Mouse (Mus musculus): Measurements from ENCODE around the gene Tspan7. TPM values are rescaled to one million over a fixed set of nuclear protein-coding genes. Genes with fewer than 3 reads are reported as not detected.

Tspan7 gene
- 74.7 and 80.8 TPM in 2 replicates for polyA plus RNA-seq (2014; fragmentation: Nextera tagmentation; extraction: Ambion mirVana)

GRCm38 (mm10) chrX:10484872-10485569, at the start of gene Tspan7:
Gene Tspan7, plus strand, starts transcription at chrX:10485158.
- no peak within 1 kb of the TSS for H3K27ac ChIP-seq (ENCODE audit: low read depth, low read length)
- H3K4me3 ChIP-seq (ENCODE audit: low read depth, low read length) = peak within 1 kb of the TSS; percentile 50
- H3K4me2 ChIP-seq = peak within 1 kb of the TSS; percentile 64
- H3K27me3 ChIP-seq (ENCODE audit: control insufficient read depth, insufficient read depth, low read length) = peaks cover 3% of the 10 kb centered on the region; the same call in 1 of the 2 replicates
- H3K9ac ChIP-seq (ENCODE audit: low read depth, low read length) = peak within 1 kb of the TSS; percentile 59
- no peaks in the 10 kb centered on the region for H3K9me3 ChIP-seq (replicated peaks; ENCODE audit: control insufficient read depth, low read length)
- 10% methylated on average over 28 of the region's 41 CpGs for WGBS (ENCODE audit: insufficient replicate concordance)
- H3K4me1 ChIP-seq (ENCODE audit: control insufficient read depth, insufficient read depth, low read length) = no peaks in the 10 kb centered on the region
- no peaks in the 10 kb centered on the region for H3K36me3 ChIP-seq (ENCODE audit: control insufficient read depth, insufficient read depth, low read length)
- ATAC-seq (replicated peaks; ENCODE audit: insufficient number of reproducible peaks, low FRiP score, low TSS enrichment) = peak; percentile 71; the same call in 1 of the 2 replicates

GRCm38 (mm10) chrX:10449323-10449980, 35.5 kb upstream of the Tspan7 start:
- Histone ChIP-seq H3K4me3 (ENCODE audit: low read depth, low read length) (no peak overlapping the region), H3K27ac (ENCODE audit: low read depth, low read length) (no peak overlapping the region), H3K9me3 (replicated peaks; ENCODE audit: control insufficient read depth, low read length) (no peaks in the 10 kb centered on the region), H3K27me3 (ENCODE audit: control insufficient read depth, insufficient read depth, low read length) (no peaks in the 10 kb centered on the region), H3K4me2 (no peak overlapping the region), H3K9ac (ENCODE audit: low read depth, low read length) (no peak overlapping the region), H3K36me3 (ENCODE audit: control insufficient read depth, insufficient read depth, low read length) (no peaks in the 10 kb centered on the region), H3K4me1 (ENCODE audit: control insufficient read depth, insufficient read depth, low read length) (no peaks in the 10 kb centered on the region)
- ATAC-seq (replicated peaks; ENCODE audit: insufficient number of reproducible peaks, low FRiP score, low TSS enrichment) = no peak
- 71% methylated on average over 10 of the region's 10 CpGs for WGBS (ENCODE audit: insufficient replicate concordance)

- no peak for ATAC-seq (replicated peaks; ENCODE audit: insufficient number of reproducible peaks, low FRiP score, low TSS enrichment)
- no peak overlapping the region for H3K9ac ChIP-seq (ENCODE audit: low read depth, low read length)
- no peak overlapping the region for H3K4me3 ChIP-seq (ENCODE audit: low read depth, low read length)
- no peak overlapping the region for H3K4me2 ChIP-seq
- no peaks in the 10 kb centered on the region for H3K9me3 ChIP-seq (replicated peaks; ENCODE audit: control insufficient read depth, low read length)
- no peaks in the 10 kb centered on the region for H3K36me3 ChIP-seq (ENCODE audit: control insufficient read depth, insufficient read depth, low read length)
- no peak overlapping the region for H3K27ac ChIP-seq (ENCODE audit: low read depth, low read length)
- no peaks in the 10 kb centered on the region for H3K4me1 ChIP-seq (ENCODE audit: control insufficient read depth, insufficient read depth, low read length)
- 60% methylated on average over 2 of the region's 2 CpGs for WGBS (ENCODE audit: insufficient replicate concordance)
- no peaks in the 10 kb centered on the region for H3K27me3 ChIP-seq (ENCODE audit: control insufficient read depth, insufficient read depth, low read length)
Measured at GRCm38 (mm10) chrX:10450143-10451060, 34.6 kb upstream of the Tspan7 start.

- Histone ChIP-seq H3K4me2 (no peak overlapping the region), H3K4me1 (ENCODE audit: control insufficient read depth, insufficient read depth, low read length) (no peaks in the 10 kb centered on the region), H3K4me3 (ENCODE audit: low read depth, low read length) (no peak overlapping the region), H3K27me3 (ENCODE audit: control insufficient read depth, insufficient read depth, low read length) (no peaks in the 10 kb centered on the region), H3K9ac (ENCODE audit: low read depth, low read length) (no peak overlapping the region), H3K36me3 (ENCODE audit: control insufficient read depth, insufficient read depth, low read length) (no peaks in the 10 kb centered on the region), H3K9me3 (replicated peaks; ENCODE audit: control insufficient read depth, low read length) (no peaks in the 10 kb centered on the region), H3K27ac (ENCODE audit: low read depth, low read length) (no peak overlapping the region)
- no peak for ATAC-seq (replicated peaks; ENCODE audit: insufficient number of reproducible peaks, low FRiP score, low TSS enrichment)
- 39% methylated on average over 1 of the region's 1 CpGs for WGBS (ENCODE audit: insufficient replicate concordance)
Measured at GRCm38 (mm10) chrX:10453798-10454197, 31.2 kb upstream of the Tspan7 start.

GRCm38 (mm10) chrX:10457256-10457655, 27.7 kb upstream of the Tspan7 start:
- Histone ChIP-seq H3K4me2 (no peak overlapping the region), H3K9ac (ENCODE audit: low read depth, low read length) (no peak overlapping the region), H3K9me3 (replicated peaks; ENCODE audit: control insufficient read depth, low read length) (no peaks in the 10 kb centered on the region), H3K27me3 (ENCODE audit: control insufficient read depth, insufficient read depth, low read length) (no peaks in the 10 kb centered on the region), H3K4me1 (ENCODE audit: control insufficient read depth, insufficient read depth, low read length) (no peaks in the 10 kb centered on the region), H3K4me3 (ENCODE audit: low read depth, low read length) (no peak overlapping the region), H3K36me3 (ENCODE audit: control insufficient read depth, insufficient read depth, low read length) (no peaks in the 10 kb centered on the region), H3K27ac (ENCODE audit: low read depth, low read length) (no peak overlapping the region)
- ATAC-seq (replicated peaks; ENCODE audit: insufficient number of reproducible peaks, low FRiP score, low TSS enrichment) = no peak
- WGBS (ENCODE audit: insufficient replicate concordance) = 75% methylated on average over 3 of the region's 3 CpGs

- H3K27me3 ChIP-seq (ENCODE audit: control insufficient read depth, insufficient read depth, low read length) = no peaks in the 10 kb centered on the region
- H3K4me3 ChIP-seq (ENCODE audit: low read depth, low read length) = no peak overlapping the region
- H3K36me3 ChIP-seq (ENCODE audit: control insufficient read depth, insufficient read depth, low read length) = no peaks in the 10 kb centered on the region
- no peaks in the 10 kb centered on the region for H3K4me1 ChIP-seq (ENCODE audit: control insufficient read depth, insufficient read depth, low read length)
- H3K4me2 ChIP-seq = no peak overlapping the region
- WGBS (ENCODE audit: insufficient replicate concordance) = 81% methylated on average over 1 of the region's 1 CpGs
- no peak overlapping the region for H3K9ac ChIP-seq (ENCODE audit: low read depth, low read length)
- H3K9me3 ChIP-seq (replicated peaks; ENCODE audit: control insufficient read depth, low read length) = no peaks in the 10 kb centered on the region
- no peak for ATAC-seq (replicated peaks; ENCODE audit: insufficient number of reproducible peaks, low FRiP score, low TSS enrichment)
- H3K27ac ChIP-seq (ENCODE audit: low read depth, low read length) = no peak overlapping the region
Measured at GRCm38 (mm10) chrX:10477088-10477487, 7.9 kb upstream of the Tspan7 start.

- Histone ChIP-seq H3K9me3 (replicated peaks; ENCODE audit: control insufficient read depth, low read length) (no peaks in the 10 kb centered on the region), H3K27ac (ENCODE audit: low read depth, low read length) (no peak overlapping the region), H3K27me3 (ENCODE audit: control insufficient read depth, insufficient read depth, low read length) (no peaks in the 10 kb centered on the region), H3K4me1 (ENCODE audit: control insufficient read depth, insufficient read depth, low read length) (no peaks in the 10 kb centered on the region), H3K4me2 (no peak overlapping the region), H3K4me3 (ENCODE audit: low read depth, low read length) (no peak overlapping the region), H3K36me3 (ENCODE audit: control insufficient read depth, insufficient read depth, low read length) (no peaks in the 10 kb centered on the region), H3K9ac (ENCODE audit: low read depth, low read length) (no peak overlapping the region)
- 78% methylated on average over 10 of the region's 10 CpGs for WGBS (ENCODE audit: insufficient replicate concordance)
- no peak for ATAC-seq (replicated peaks; ENCODE audit: insufficient number of reproducible peaks, low FRiP score, low TSS enrichment)
Measured at GRCm38 (mm10) chrX:10479031-10479886, 5.7 kb upstream of the Tspan7 start.

- 66% methylated on average over 4 of the region's 4 CpGs for WGBS (ENCODE audit: insufficient replicate concordance)
- Histone ChIP-seq H3K36me3 (ENCODE audit: control insufficient read depth, insufficient read depth, low read length) (no peaks in the 10 kb centered on the region), H3K27ac (ENCODE audit: low read depth, low read length) (no peak overlapping the region), H3K9ac (ENCODE audit: low read depth, low read length) (no peak overlapping the region), H3K27me3 (ENCODE audit: control insufficient read depth, insufficient read depth, low read length) (no peaks in the 10 kb centered on the region), H3K4me2 (no peak overlapping the region), H3K4me1 (ENCODE audit: control insufficient read depth, insufficient read depth, low read length) (no peaks in the 10 kb centered on the region), H3K9me3 (replicated peaks; ENCODE audit: control insufficient read depth, low read length) (no peaks in the 10 kb centered on the region), H3K4me3 (ENCODE audit: low read depth, low read length) (no peak overlapping the region)
- no peak for ATAC-seq (replicated peaks; ENCODE audit: insufficient number of reproducible peaks, low FRiP score, low TSS enrichment)
Measured at GRCm38 (mm10) chrX:10479943-10480342, 5.0 kb upstream of the Tspan7 start.
